Mouse (Mus musculus): ENCODE results near the gene Fam3b. TPM values are rescaled to one million over a fixed set of nuclear protein-coding genes. Genes with fewer than 3 reads are reported as not detected.

Gene Fam3b
- total RNA-seq, 1 experiment from 2014 or later, result not detected

DNA sequence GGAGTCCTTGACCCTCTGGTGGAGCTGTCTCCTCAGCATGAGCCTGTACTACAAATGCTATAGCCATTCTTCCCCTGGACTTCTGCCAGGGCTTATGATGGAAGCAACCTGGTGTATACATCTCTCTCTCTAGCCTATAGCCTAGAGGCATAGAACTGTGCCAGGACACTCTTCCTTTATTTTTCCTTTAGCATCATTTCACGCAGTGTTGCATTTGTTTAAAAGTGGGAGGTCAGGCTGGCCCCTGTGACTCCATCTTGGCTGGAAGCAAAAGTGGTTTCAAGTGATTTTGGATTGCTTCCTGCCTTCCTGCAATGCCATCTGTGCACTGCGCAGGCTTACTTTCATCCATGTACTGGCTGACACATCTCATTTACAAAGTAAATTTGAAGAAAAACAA, 80.4 kb downstream of the Fam3b start:
- ATAC-seq (replicated peaks; ENCODE audit: insufficient number of reproducible peaks, low FRiP score, low TSS enrichment, poor library complexity, severe bottlenecking), result no peak

DNA sequence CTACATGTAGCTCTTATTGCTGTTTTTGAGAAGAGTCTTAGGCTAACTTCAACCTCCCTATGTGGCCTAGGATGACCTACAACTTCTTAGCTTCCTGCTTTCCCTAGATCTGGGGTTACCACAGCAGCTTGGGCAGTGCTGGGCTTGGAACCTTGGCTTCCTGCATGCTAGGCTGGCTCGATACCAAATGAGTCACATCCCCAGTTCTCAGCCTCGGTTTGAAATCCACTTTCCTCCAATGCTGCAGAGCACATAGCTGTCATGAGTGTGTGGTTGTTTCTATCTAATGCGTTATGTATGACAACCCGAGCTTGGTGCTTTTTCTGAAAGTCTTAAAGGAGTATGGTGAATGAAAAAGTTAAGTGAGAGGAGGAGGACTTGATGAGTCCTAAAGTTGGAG, 83.3 kb downstream of the Fam3b start:
- ATAC-seq (replicated peaks; ENCODE audit: insufficient number of reproducible peaks, low FRiP score, low TSS enrichment, poor library complexity, severe bottlenecking), result no peak

DNA sequence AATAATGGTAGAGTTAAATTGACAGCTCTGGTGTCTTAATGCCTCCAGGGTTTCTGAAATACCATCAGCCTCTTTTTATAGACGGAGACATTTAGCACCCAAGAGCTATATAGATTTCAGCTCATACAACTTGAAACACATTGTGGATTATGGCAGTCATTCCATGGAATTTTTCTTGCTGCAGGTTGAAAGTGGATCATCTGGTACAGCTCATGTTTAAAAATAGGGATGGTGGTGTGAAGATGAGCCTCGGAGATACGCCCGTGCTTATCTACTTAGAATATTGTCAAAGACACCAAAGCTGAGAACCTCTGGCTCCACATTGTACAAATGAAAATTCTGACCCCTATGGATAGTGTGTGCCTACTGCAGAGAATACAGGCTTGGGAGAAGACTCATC, 84.5 kb downstream of the Fam3b start:
- no peak for ATAC-seq (replicated peaks; ENCODE audit: insufficient number of reproducible peaks, low FRiP score, low TSS enrichment, poor library complexity, severe bottlenecking)

- no peak for ATAC-seq (replicated peaks; ENCODE audit: insufficient number of reproducible peaks, low FRiP score, low TSS enrichment, poor library complexity, severe bottlenecking)
Observed at GRCm38 (mm10) chr16:97428026-97428425, 86.6 kb downstream of the Fam3b start.

DNA sequence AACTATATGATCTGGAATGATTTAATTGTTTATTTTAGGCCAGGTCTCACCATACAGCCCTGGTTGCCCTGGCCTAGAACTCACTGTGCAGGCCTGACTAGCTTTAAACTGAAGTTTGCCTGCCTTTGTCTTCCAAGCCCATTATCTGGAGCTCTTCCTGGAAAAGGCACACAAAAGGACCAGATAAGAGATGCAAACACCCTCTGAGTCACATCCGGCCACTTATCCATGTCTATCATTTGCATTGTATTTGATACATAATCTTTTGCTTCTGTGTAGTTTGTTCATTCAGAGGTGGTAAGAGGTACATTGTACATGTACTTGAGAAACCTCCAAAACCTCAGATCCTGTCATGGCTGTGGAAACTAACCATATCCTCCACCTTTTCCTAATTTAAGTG, 91.0 kb downstream of the Fam3b start:
- no peak for ATAC-seq (replicated peaks; ENCODE audit: insufficient number of reproducible peaks, low FRiP score, low TSS enrichment, poor library complexity, severe bottlenecking)

GRCm38 (mm10) chr16:97421671-97422070, 92.9 kb downstream of the Fam3b start:
- no peak for ATAC-seq (replicated peaks; ENCODE audit: insufficient number of reproducible peaks, low FRiP score, low TSS enrichment, poor library complexity, severe bottlenecking)

Other genes with a start within 250 kb of the Fam3b start
- 0.21 TPM in 1 of 3 replicates, not detected in the others for gene Bace2, start 158.1 kb downstream of the Fam3b start, total RNA-seq (2017)
- gene Mx1, start 51.9 kb downstream of the Fam3b start, total RNA-seq (2017), result 49.8 to 87.2 TPM (median 71.7 TPM) in 3 replicates
- not detected in 3 replicates for gene Tmprss2, start 96.4 kb upstream of the Fam3b start, total RNA-seq (2017)
- gene Ripk4, start 249.0 kb upstream of the Fam3b start, total RNA-seq (2017), result not detected in 3 replicates

Data from monocyte, adult 5-6 weeks (primary cell).